Mouse (Mus musculus) ES-Bruce4 (cell line): Measurements from ENCODE around the gene Dnmt3a.

Source experiments
- CTCF ChIP-seq: IDR thresholded peaks from one replicate; pipeline ENCODE4 v1.8.1; 2011; ENCODE audit warnings: low read depth, low read length
- EP300 ChIP-seq: IDR thresholded peaks from 2 replicates; pipeline ENCODE4 v1.6.1; 2011; ENCODE audit warnings: low read depth, low read length; ENCODE audit not compliant: insufficient read depth

GRCm38 (mm10) chr12:3759419-3759818 is 46.4 kb upstream of the Dnmt3a start:
- TF ChIP-seq EP300 (no peak), CTCF (no peak)
